Mouse (Mus musculus) ES-E14 (cell line): ENCODE measurements around the gene BC017158. TPM values are rescaled to one million over a fixed set of nuclear protein-coding genes. Genes with fewer than 3 reads are reported as not detected.
A peak's percentile ranks its signal among the peaks of the same experiment; 100 is the strongest.

Experiments used
- DNase-seq: peaks from one replicate; pipeline ENCODE4 v3.0.0-alpha.2; 2013; ENCODE audit warnings: low read depth, low spot score
- H3K27ac ChIP-seq: 2 replicates; pipeline ENCODE4 v1.5.1; 2012; ENCODE audit warnings: low read depth, mild to moderate bottlenecking, low read length, moderate library complexity, mixed read lengths; ENCODE audit not compliant: poor library complexity, insufficient read depth, severe bottlenecking
- H3K36me3 ChIP-seq: 2 replicates; pipeline ENCODE4 v1.6.1; 2012; ENCODE audit warnings: mild to moderate bottlenecking, low read length, moderate library complexity, mixed read lengths; ENCODE audit not compliant: control insufficient read depth, poor library complexity, insufficient read depth, severe bottlenecking
- H3K4me1 ChIP-seq, 2 experiments: fragments of 150-350 bp in 1 of 2; sonication (generic) in 1 of 2; 2 replicates each; pipeline ENCODE4 v1.6.1; 2012; ENCODE audit warnings: low read length in 2 of 2, mild to moderate bottlenecking in 1 of 2, mixed read lengths in 1 of 2; ENCODE audit not compliant: control insufficient read depth in 2 of 2, insufficient read depth in 2 of 2, poor library complexity in 1 of 2
- H3K4me3 ChIP-seq, 2 experiments: fragments of 150-350 bp in 1 of 2; sonication (generic) in 1 of 2; 2 replicates each; pipeline ENCODE4 v1.5.1; 2012; ENCODE audit warnings: low read length in 2 of 2, low read depth in 1 of 2, mild to moderate bottlenecking in 1 of 2, mixed read lengths in 1 of 2; ENCODE audit not compliant: insufficient read depth in 1 of 2, poor library complexity in 1 of 2, severe bottlenecking in 1 of 2
- H3K9ac ChIP-seq: 2 replicates; pipeline ENCODE4 v1.6.1; 2012; ENCODE audit warnings: low read depth, mild to moderate bottlenecking, low read length, mixed read lengths; ENCODE audit not compliant: poor library complexity, insufficient read depth, severe bottlenecking
- H3K9me3 ChIP-seq: fragments of 150-350 bp; sonication (generic); 2 replicates; pipeline ENCODE4 v1.6.1; 2012; ENCODE audit warnings: low read depth, mild to moderate bottlenecking, low read length; ENCODE audit not compliant: control insufficient read depth, insufficient read depth
- CHD2 ChIP-seq: IDR thresholded peaks from 2 replicates; pipeline ENCODE4 v1.6.1; 2014; ENCODE audit warnings: mild to moderate bottlenecking, low read depth, low read length, inconsistent platforms
- HCFC1 ChIP-seq: IDR thresholded peaks from 2 replicates; pipeline ENCODE4 v1.6.1; 2012; ENCODE audit warnings: low read length, inconsistent platforms, borderline replicate concordance; ENCODE audit not compliant: insufficient read depth
- MAFK ChIP-seq: IDR thresholded peaks from 2 replicates; pipeline ENCODE4 v1.6.1; 2014; ENCODE audit warnings: mild to moderate bottlenecking, low read depth, low read length, inconsistent platforms; ENCODE audit not compliant: insufficient read depth
- ZC3H11A ChIP-seq: IDR thresholded peaks from 2 replicates; pipeline ENCODE4 v1.6.1; 2012; ENCODE audit warnings: low read depth, mild to moderate bottlenecking, inconsistent platforms, low read length, borderline replicate concordance
- ZNF384 ChIP-seq: IDR thresholded peaks from 2 replicates; pipeline ENCODE4 v1.6.1; 2012; ENCODE audit warnings: low read depth, low read length, inconsistent platforms
- in situ Hi-C, 2 experiments: fragments of 600-800 bp; cut with MboI; formaldehyde crosslinking; loops; one replicate each; pipeline ENCODE4 v1.15.1; 2025; ENCODE audit warnings: low sequenced_read_pairs in 2 of 2, inconsistent platforms in 1 of 2; ENCODE audit not compliant: unreplicated experiment in 2 of 2
- total RNA-seq: library from RNA; depleted of rRNA; stranded (reverse); fragments of 300-350 nt; gene quantifications from 2 replicates; pipeline ENCODE4 v1.2.3, GENCODE M21; 2012

BC017158 gene
- total RNA-seq, 1 experiment = 18.6 TPM

DNA sequence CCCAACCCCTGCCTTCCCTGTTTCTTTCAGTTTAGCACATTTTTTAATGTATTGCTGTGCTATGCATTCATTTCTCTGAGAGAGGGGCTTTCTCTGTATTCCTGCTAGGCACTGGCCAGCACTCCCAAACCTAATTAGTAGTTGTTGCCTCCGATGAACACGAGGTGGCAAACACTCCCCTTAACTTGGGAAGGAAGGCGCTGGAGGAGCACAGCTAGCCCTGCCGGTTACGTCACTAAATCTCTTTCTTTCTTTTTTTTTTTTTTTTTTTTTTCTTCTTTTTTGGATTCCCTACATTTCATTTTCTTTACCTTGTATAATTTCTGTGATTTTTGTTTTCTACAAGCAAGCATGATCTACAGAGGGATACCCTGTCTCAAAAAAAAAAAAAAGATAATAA lies 6.9 kb upstream of the BC017158 start:
- H3K9me3 ChIP-seq = no peaks in the 10 kb centered on the region
- no peak overlapping the region for H3K4me3 ChIP-seq
- no peaks in the 10 kb centered on the region for H3K4me1 ChIP-seq
- in situ Hi-C loops = no loop called here
- no peak for DNase-seq
- TF ChIP-seq HCFC1 (no peak), ZNF384 (peak; percentile 94), ZC3H11A (peak; percentile 48; the same call in 1 of the 2 replicates), MAFK (no peak), CHD2 (no peak)
- H3K27ac ChIP-seq = no peak overlapping the region
- H3K36me3 ChIP-seq = no peaks in the 10 kb centered on the region
- H3K9ac ChIP-seq = no peak overlapping the region

- in situ Hi-C loops = no loop called here
- Histone ChIP-seq H3K4me1 (no peaks in the 10 kb centered on the region), H3K36me3 (no peaks in the 10 kb centered on the region), H3K4me3 (no peak overlapping the region), H3K9me3 (no peaks in the 10 kb centered on the region), H3K27ac (no peak overlapping the region), H3K9ac (no peak overlapping the region)
- TF ChIP-seq MAFK (no peak), CHD2 (no peak), ZC3H11A (no peak), HCFC1 (no peak), ZNF384 (no peak)
- DNase-seq = no peak
Measured at GRCm38 (mm10) chr7:128304198-128304597, 6.2 kb upstream of the BC017158 start.

- H3K4me1 ChIP-seq = no peaks in the 10 kb centered on the region
- in situ Hi-C loops = no loop called here
- TF ChIP-seq MAFK (no peak), CHD2 (no peak), ZC3H11A (no peak), HCFC1 (no peak), ZNF384 (no peak)
- H3K4me3 ChIP-seq = no peak overlapping the region
- no peak overlapping the region for H3K9ac ChIP-seq
- DNase-seq = no peak
- no peaks in the 10 kb centered on the region for H3K9me3 ChIP-seq
- H3K27ac ChIP-seq = no peak overlapping the region
- H3K36me3 ChIP-seq = no peaks in the 10 kb centered on the region
Measured at GRCm38 (mm10) chr7:128302151-128302550, 4.2 kb upstream of the BC017158 start.

- H3K9ac ChIP-seq = no peak overlapping the region
- in situ Hi-C loops = no loop called here
- H3K4me3 ChIP-seq = no peak overlapping the region
- no peaks in the 10 kb centered on the region for H3K9me3 ChIP-seq
- peaks cover 0 to 5% of the 10 kb centered on the region in 2 experiments; a peak in 2 of 4 replicates for H3K4me1 ChIP-seq
- H3K36me3 ChIP-seq = no peaks in the 10 kb centered on the region
- DNase-seq = no peak
- no peak for TF ChIP-seq HCFC1
- TF ChIP-seq CHD2 = no peak
- TF ChIP-seq ZNF384 = no peak
- no peak for TF ChIP-seq MAFK
- TF ChIP-seq ZC3H11A = no peak
- H3K27ac ChIP-seq = no peak overlapping the region
Measured at GRCm38 (mm10) chr7:128300952-128301351, 3.0 kb upstream of the BC017158 start.
